Mouse (Mus musculus) left cerebral cortex, adult 2 months (tissue): ENCODE measurements around the gene Slc6a9. TPM values are rescaled to one million over a fixed set of nuclear protein-coding genes. Genes with fewer than 3 reads are reported as not detected.

Experiments
- DNase-seq, 2 experiments: peaks; one replicate each; pipeline ENCODE4 v3.0.0; 2021 to 2022; ENCODE audit warnings: low spot score in 2 of 2, mixed read lengths in 1 of 2; ENCODE audit errors: extremely low spot score in 1 of 2
- H3K27ac ChIP-seq: fragments of 200-600 bp; 2 replicates; pipeline ENCODE4 v1.8.1; 2022
- H3K4me3 ChIP-seq: fragments of 200-600 bp; 2 replicates; pipeline ENCODE4 v1.8.1; 2022
- CTCF ChIP-seq: fragments of 200-600 bp; IDR thresholded peaks from 2 replicates; pipeline ENCODE4 v1.8.1; 2022; ENCODE audit warnings: antibody characterized with exemption, mild to moderate bottlenecking, moderate library complexity
- intact Hi-C: fragments of 180-260 bp; cut with DNase I; formaldehyde crosslinking; loops from one replicate; pipeline ENCODE4 v1.15.1; 2025
- total RNA-seq, 2 experiments: library from RNA; stranded (reverse); gene quantifications; 2 replicates each; pipeline ENCODE4 v1.2.3; 2021

Slc6a9 gene
- total RNA-seq, 2 experiments from 2014 or later, result 34.2 to 35.4 TPM

- peak within 1 kb of the TSS; percentile 93 for H3K27ac ChIP-seq
- TF ChIP-seq CTCF, result peak; percentile 33
- peak within 1 kb of the TSS; percentile 75 for H3K4me3 ChIP-seq
- intact Hi-C loops, result no loop called here
- DNase-seq, result peak; percentile 74 to 79
Measured at GRCm38 (mm10) chr4:117882701-117883691, 48.7 kb downstream of the Slc6a9 start, which contains the start of gene B4galt2. B4galt2 (minus strand) TSS chr4:117883487.

GRCm38 (mm10) chr4:117884146-117884545 lies 49.8 kb downstream of the Slc6a9 start:
- Histone ChIP-seq H3K4me3 (peak overlapping the region; percentile 75), H3K27ac (no peak overlapping the region)
- TF ChIP-seq CTCF, result no peak
- DNase-seq, result no peak
- intact Hi-C loops, result no loop called here

GRCm38 (mm10) chr4:117885093-117885492 lies 50.8 kb downstream of the Slc6a9 start:
- DNase-seq, result no peak
- Histone ChIP-seq H3K4me3 (no peak overlapping the region), H3K27ac (no peak overlapping the region)
- no peak for TF ChIP-seq CTCF
- intact Hi-C loops, result no loop called here

- no peak for DNase-seq
- TF ChIP-seq CTCF, result no peak
Measured at GRCm38 (mm10) chr4:117885994-117886393, 51.7 kb downstream of the Slc6a9 start.

DNA sequence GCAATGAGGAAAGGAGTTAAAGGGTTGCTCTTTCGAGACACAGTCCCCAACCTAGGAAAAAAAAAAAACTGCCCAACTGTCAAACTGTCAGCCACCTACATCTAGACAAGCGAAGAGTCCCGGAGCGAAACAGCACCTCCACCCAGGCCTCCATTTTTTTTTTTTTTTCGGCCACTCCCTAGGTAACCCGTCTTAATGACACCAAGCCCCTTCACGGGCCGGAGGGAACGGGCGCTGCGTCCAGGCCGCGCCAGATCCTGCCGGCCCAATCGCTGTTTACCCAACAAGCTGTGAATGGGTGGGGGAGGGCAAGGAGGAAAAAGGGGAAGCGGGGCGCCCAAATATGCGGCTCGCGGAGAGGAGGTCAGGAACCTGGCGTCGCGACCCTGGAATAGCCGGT lies 52.3 kb downstream of the Slc6a9 start:
- intact Hi-C loops, result loop anchor here (2.0 kb wide), 1 partner anchor 28 kb away; the partner anchor contains the start of gene Ipo13
- no peak for TF ChIP-seq CTCF
- Histone ChIP-seq H3K27ac (peak overlapping the region; percentile 97), H3K4me3 (peak overlapping the region; percentile 89)
- DNase-seq, result no peak

More at GRCm38 (mm10) chr4:117885994-117886393, 51.7 kb downstream of the Slc6a9 start:
- peak overlapping the region; percentile 89 for H3K4me3 ChIP-seq
- intact Hi-C loops, result loop anchor here (2.0 kb wide), 1 partner anchor 29 kb away; the partner anchor contains the start of gene Ipo13
- H3K27ac ChIP-seq, result no peak overlapping the region

DNA sequence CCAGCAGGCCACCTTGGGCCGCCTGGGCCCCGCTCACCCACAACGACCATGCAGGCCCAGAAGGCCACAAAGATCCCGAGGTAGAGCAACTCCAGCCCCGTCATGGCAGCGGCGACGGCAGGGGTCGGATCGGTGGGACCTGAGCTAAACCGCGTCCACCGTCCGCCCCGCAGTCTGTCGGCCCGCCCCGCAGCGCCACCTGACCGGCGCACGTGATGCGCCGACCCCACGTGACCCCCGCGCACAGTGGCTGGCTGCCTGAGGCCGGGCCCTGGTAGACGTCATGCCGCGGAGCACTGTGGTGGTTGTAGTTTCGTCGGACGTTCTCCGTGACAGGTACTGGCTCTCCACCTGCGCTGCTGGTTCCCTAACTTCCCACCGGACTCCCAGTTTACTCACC lies 52.8 kb downstream of the Slc6a9 start, which contains the start of gene Atp6v0b:
TSS of gene Atp6v0b (minus strand) at position 201 of the 400 bp plus-strand sequence.
- peak; percentile 96 for DNase-seq
- intact Hi-C loops, result loop anchor here (2.0 kb wide), 1 partner anchor 28 kb away; the partner anchor contains the start of gene Ipo13
- peak within 1 kb of the TSS; percentile 89 for H3K4me3 ChIP-seq
- peak within 1 kb of the TSS; percentile 97 for H3K27ac ChIP-seq
- TF ChIP-seq CTCF, result no peak

DNA sequence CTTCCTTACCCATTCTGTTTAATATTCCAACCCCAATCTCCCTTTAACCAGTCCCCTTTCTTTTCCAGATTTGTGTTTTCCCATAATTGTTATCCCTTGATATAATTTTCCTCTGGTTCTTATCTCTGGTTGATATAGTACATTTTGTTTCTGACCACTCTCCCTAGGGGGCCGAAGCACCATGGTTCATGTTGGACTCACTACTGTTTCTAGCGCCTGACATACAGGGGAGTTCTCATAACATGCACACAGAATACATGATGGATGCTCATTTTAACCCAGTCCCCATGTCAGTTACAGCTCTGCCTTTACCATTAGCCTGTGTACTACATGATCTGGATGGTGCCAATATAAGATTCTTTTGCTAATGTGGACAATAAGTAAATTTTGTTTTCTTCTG lies 53.6 kb downstream of the Slc6a9 start:
- no peak for DNase-seq
- intact Hi-C loops, result loop anchor here (2.0 kb wide), 1 partner anchor 27 kb away; the partner anchor contains the start of gene Ipo13
- TF ChIP-seq CTCF, result no peak
- Histone ChIP-seq H3K4me3 (peak overlapping the region; percentile 89), H3K27ac (peak overlapping the region; percentile 97; the same call in 1 of the 2 replicates)

- DNase-seq, result no peak
- TF ChIP-seq CTCF, result no peak
- Histone ChIP-seq H3K27ac (no peak overlapping the region), H3K4me3 (no peak overlapping the region)
- intact Hi-C loops, result no loop called here
Measured at GRCm38 (mm10) chr4:117889471-117889870, 55.2 kb downstream of the Slc6a9 start.

DNA sequence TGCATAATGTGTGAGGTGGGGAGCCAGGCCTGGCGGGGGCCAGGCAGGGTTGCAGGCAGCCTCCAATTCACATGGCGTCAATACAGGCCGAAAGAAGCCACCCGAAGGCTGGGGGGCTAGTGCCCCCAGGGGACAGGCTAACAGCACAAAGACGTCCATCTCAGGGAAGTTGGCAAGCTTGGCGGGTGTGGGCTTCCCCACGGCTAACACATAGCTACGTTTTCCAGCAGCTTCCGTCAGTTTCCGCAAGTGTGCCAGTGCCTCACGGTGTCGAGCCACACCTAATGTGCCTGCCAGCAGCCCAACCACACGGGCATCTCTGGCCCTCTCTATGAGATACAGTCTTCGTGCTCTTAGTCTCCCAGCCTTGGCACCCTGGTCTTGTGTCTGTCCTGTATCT lies 55.7 kb downstream of the Slc6a9 start:
- no peak for TF ChIP-seq CTCF
- DNase-seq, result no peak
- Histone ChIP-seq H3K27ac (no peak overlapping the region), H3K4me3 (no peak overlapping the region)
- intact Hi-C loops, result no loop called here

- Histone ChIP-seq H3K27ac (no peak overlapping the region), H3K4me3 (no peak overlapping the region)
- TF ChIP-seq CTCF, result no peak
- intact Hi-C loops, result no loop called here
- DNase-seq, result no peak
Measured at GRCm38 (mm10) chr4:117890750-117891149, 56.4 kb downstream of the Slc6a9 start.

- DNase-seq, result peak; percentile 73 to 80
- intact Hi-C loops, result no loop called here
- peak within 1 kb of the TSS; percentile 67 for H3K4me3 ChIP-seq
- TF ChIP-seq CTCF, result no peak
- H3K27ac ChIP-seq, result peak within 1 kb of the TSS; percentile 6; the same call in 1 of the 2 replicates
Measured at GRCm38 (mm10) chr4:117891738-117892161, 57.4 kb downstream of the Slc6a9 start, which contains the start of gene Dph2. Dph2 (minus strand) TSS chr4:117892032.

DNA sequence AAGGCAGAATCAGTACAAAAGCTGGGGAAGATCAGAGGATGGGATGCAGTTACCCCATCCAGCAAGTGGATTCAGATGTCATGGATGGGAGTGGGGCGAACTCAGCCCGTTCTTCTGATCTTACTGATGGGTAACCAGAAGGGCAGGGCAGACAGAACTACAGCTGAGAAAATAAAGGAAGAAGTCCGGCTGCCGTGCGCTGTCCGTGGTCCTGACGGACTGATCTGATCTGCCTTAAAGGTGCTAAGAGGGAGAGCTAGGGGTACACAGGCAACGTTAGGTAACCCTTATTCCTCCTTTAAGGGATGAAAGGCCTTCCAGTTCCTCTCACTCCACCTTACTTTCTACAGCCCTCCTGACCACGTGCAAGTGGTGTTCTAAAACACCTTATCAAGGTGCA lies 59.1 kb downstream of the Slc6a9 start:
- no peak overlapping the region for H3K4me3 ChIP-seq
- no peak for DNase-seq
- TF ChIP-seq CTCF, result no peak
- no peak overlapping the region for H3K27ac ChIP-seq
- intact Hi-C loops, result no loop called here
